Mouse (Mus musculus) heart, postnatal 0 days (tissue): ENCODE data around the gene Fbxo44.

Experiments used
- CTCF ChIP-seq: IDR thresholded peaks from 2 replicates; pipeline ENCODE4 v1.5.1; 2016; ENCODE audit warnings: antibody characterized with exemption, control low read depth, low read depth
- EP300 ChIP-seq: IDR thresholded peaks from 2 replicates; pipeline ENCODE4 v1.6.1; 2016; ENCODE audit warnings: antibody characterized with exemption, low read depth

- TF ChIP-seq CTCF (no peak), EP300 (no peak)
Measured at GRCm38 (mm10) chr4:148182363-148182762, 22.1 kb upstream of the Fbxo44 start.
